Mouse (Mus musculus) C2C12 (cell line): ENCODE measurements around the gene Cstf1.

Experiments used
- CTCF ChIP-seq: IDR thresholded peaks from one replicate; pipeline ENCODE4 v1.5.1; 2011; ENCODE audit not compliant: control insufficient read depth, insufficient read depth, insufficient read length
- MYOD1 ChIP-seq: IDR thresholded peaks from one replicate; pipeline ENCODE4 v1.6.1; 2011; ENCODE audit warnings: low read depth; ENCODE audit not compliant: control insufficient read depth, insufficient read length
- USF1 ChIP-seq: IDR thresholded peaks from one replicate; pipeline ENCODE4 v1.6.1; 2011; ENCODE audit warnings: low read depth, mild to moderate bottlenecking, control low read depth, moderate library complexity

- TF ChIP-seq CTCF, result no peak
- TF ChIP-seq MYOD1, result no peak
- TF ChIP-seq USF1, result no peak
These were observed 29.4 kb downstream of the Cstf1 start for GRCm38 (mm10) chr2:172399901-172400300.
